Mouse (Mus musculus): Measurements from ENCODE around the gene Rab35.

Gene Rab35

GRCm38 (mm10) chr5:115648876-115649275 lies 17.2 kb downstream of the Rab35 start:
- no peak for DNase-seq (ENCODE audit: low read depth, low spot score)

- DNase-seq (ENCODE audit: low read depth, low spot score) = no peak
Measured at GRCm38 (mm10) chr5:115649699-115650098, 18.0 kb downstream of the Rab35 start.

GRCm38 (mm10) chr5:115650885-115651284 lies 19.2 kb downstream of the Rab35 start:
- DNase-seq (ENCODE audit: low read depth, low spot score) = no peak

- no peak for DNase-seq (ENCODE audit: low read depth, low spot score)
Measured at GRCm38 (mm10) chr5:115651821-115652220, 20.1 kb downstream of the Rab35 start.

GRCm38 (mm10) chr5:115652681-115653575 lies 21.2 kb downstream of the Rab35 start:
- peak; percentile 100 for DNase-seq (ENCODE audit: low read depth, low spot score)

GRCm38 (mm10) chr5:115653776-115654175 lies 22.1 kb downstream of the Rab35 start:
- DNase-seq (ENCODE audit: low read depth, low spot score) = no peak

GRCm38 (mm10) chr5:115656677-115657076 lies 25.0 kb downstream of the Rab35 start:
- DNase-seq (ENCODE audit: low read depth, low spot score) = no peak

- no peak for DNase-seq (ENCODE audit: low read depth, low spot score)
Measured at GRCm38 (mm10) chr5:115657234-115657633, 25.5 kb downstream of the Rab35 start.

- no peak for DNase-seq (ENCODE audit: low read depth, low spot score)
Measured at GRCm38 (mm10) chr5:115658352-115658751, 26.6 kb downstream of the Rab35 start.

- no peak for DNase-seq (ENCODE audit: low read depth, low spot score)
Measured at GRCm38 (mm10) chr5:115662658-115663057, 30.9 kb downstream of the Rab35 start.

- DNase-seq (ENCODE audit: low read depth, low spot score) = no peak
Measured at GRCm38 (mm10) chr5:115666366-115667065, 34.8 kb downstream of the Rab35 start.

GRCm38 (mm10) chr5:115667210-115667609 lies 35.5 kb downstream of the Rab35 start:
- no peak for DNase-seq (ENCODE audit: low read depth, low spot score)

- DNase-seq (ENCODE audit: low read depth, low spot score) = no peak
Measured at GRCm38 (mm10) chr5:115667894-115668293, 36.2 kb downstream of the Rab35 start.

- DNase-seq (ENCODE audit: low read depth, low spot score) = no peak
Measured at GRCm38 (mm10) chr5:115668986-115669385, 37.3 kb downstream of the Rab35 start.

GRCm38 (mm10) chr5:115669974-115670373 lies 38.3 kb downstream of the Rab35 start:
- no peak for DNase-seq (ENCODE audit: low read depth, low spot score)

GRCm38 (mm10) chr5:115670406-115670805 lies 38.7 kb downstream of the Rab35 start:
- DNase-seq (ENCODE audit: low read depth, low spot score) = no peak

GRCm38 (mm10) chr5:115671846-115672245 lies 40.1 kb downstream of the Rab35 start:
- no peak for DNase-seq (ENCODE audit: low read depth, low spot score)

GRCm38 (mm10) chr5:115685126-115685525 lies 53.4 kb downstream of the Rab35 start:
- DNase-seq (ENCODE audit: low read depth, low spot score) = no peak

GRCm38 (mm10) chr5:115686716-115687115 lies 55.0 kb downstream of the Rab35 start:
- no peak for DNase-seq (ENCODE audit: low read depth, low spot score)

GRCm38 (mm10) chr5:115693271-115693670 lies 61.6 kb downstream of the Rab35 start:
- no peak for DNase-seq (ENCODE audit: low read depth, low spot score)

- no peak for DNase-seq (ENCODE audit: low read depth, low spot score)
Measured at GRCm38 (mm10) chr5:115695191-115695770, 63.6 kb downstream of the Rab35 start.

GRCm38 (mm10) chr5:115696811-115697210 lies 65.1 kb downstream of the Rab35 start:
- peak; percentile 14 for DNase-seq (ENCODE audit: low read depth, low spot score)
